In genomic region chr15:23305018-23305417, GRCm38 (mm10) we compare ENCODE assay signal across 22 mouse cellular contexts.
A peak's percentile ranks its signal among the peaks of the same experiment; 100 is the strongest.
DNase-seq lines count a peak whose midpoint lies in the region; ATAC-seq and TF ChIP-seq lines count a peak whose summit lies in the region.
"Had no signal": no experiment of that assay in that cellular context is flagged by ENCODE, and none has a peak within 500 bp of the region (broad histone marks: within the 10 kb centered on the region; RNA-seq: fewer than 3 reads in every experiment).

No protein-coding gene starts in this region.

- no peak overlapping the region for H3K9ac ChIP-seq in kidney, embryonic 15.5 days
- H3K9ac ChIP-seq in kidney, postnatal 0 days (ENCODE audit: low read depth, low read length): no peak overlapping the region
- H3K9ac ChIP-seq: embryonic facial prominence, embryonic 13.5 days; embryonic facial prominence, embryonic 15.5 days; forebrain, embryonic 12.5 days had no signal

- no peaks in the 10 kb centered on the region for H3K4me1 ChIP-seq in kidney, embryonic 15.5 days
- no peaks in the 10 kb centered on the region for H3K4me1 ChIP-seq in kidney, postnatal 0 days (replicated peaks; ENCODE audit: insufficient read depth, low read length)
- H3K4me1 ChIP-seq: embryonic facial prominence, embryonic 13.5 days; embryonic facial prominence, embryonic 15.5 days; forebrain, embryonic 10.5 days; forebrain, embryonic 12.5 days had no signal

- peak; percentile 75 for ATAC-seq in kidney, embryonic 15.5 days (replicated peaks; ENCODE audit: low FRiP score)
- ATAC-seq in kidney, postnatal 0 days (replicated peaks; ENCODE audit: low FRiP score, low read depth): no peak
- ATAC-seq: forebrain, embryonic 14.5 days; forebrain, embryonic 16.5 days had no signal

- no peak overlapping the region for H3K4me3 ChIP-seq in kidney, embryonic 15.5 days (replicated peaks)
- no peak overlapping the region for H3K4me3 ChIP-seq in kidney, postnatal 0 days (replicated peaks; ENCODE audit: low read depth, low read length)
- H3K4me3 ChIP-seq: embryonic facial prominence, embryonic 13.5 days; embryonic facial prominence, embryonic 15.5 days; erythroblast, embryonic 14.5 days; forebrain, embryonic 10.5 days; forebrain, embryonic 12.5 days had no signal

- 29% methylated on average over 1 of the region's 1 CpGs for WGBS in kidney, embryonic 15.5 days
- 20% methylated on average over 1 of the region's 1 CpGs for WGBS in kidney, postnatal 0 days

- TF ChIP-seq CTCF in kidney, postnatal 0 days (IDR thresholded peaks at IDR 0.05; ENCODE audit: low read depth): no peak

- no peak overlapping the region for H3K4me2 ChIP-seq in kidney, embryonic 15.5 days
- no peak overlapping the region for H3K4me2 ChIP-seq in kidney, postnatal 0 days (ENCODE audit: low read length)
- H3K4me2 ChIP-seq: embryonic facial prominence, embryonic 13.5 days; embryonic facial prominence, embryonic 15.5 days; forebrain, embryonic 12.5 days had no signal

- no peak overlapping the region for H3K27ac ChIP-seq in kidney, embryonic 15.5 days
- H3K27ac ChIP-seq in kidney, postnatal 0 days: no peak overlapping the region
- H3K27ac ChIP-seq: embryonic facial prominence, embryonic 13.5 days; embryonic facial prominence, embryonic 15.5 days; forebrain, embryonic 10.5 days; forebrain, embryonic 12.5 days had no signal

- no peaks in the 10 kb centered on the region for H3K27me3 ChIP-seq in kidney, embryonic 15.5 days
- no peaks in the 10 kb centered on the region for H3K27me3 ChIP-seq in kidney, postnatal 0 days (ENCODE audit: insufficient read depth, low read length)
- H3K27me3 ChIP-seq: embryonic facial prominence, embryonic 13.5 days; embryonic facial prominence, embryonic 15.5 days; forebrain, embryonic 12.5 days had no signal

- H3K36me3 ChIP-seq in kidney, embryonic 15.5 days: no peaks in the 10 kb centered on the region
- no peaks in the 10 kb centered on the region for H3K36me3 ChIP-seq in kidney, postnatal 0 days (ENCODE audit: insufficient read depth, low read length)
- H3K36me3 ChIP-seq: embryonic facial prominence, embryonic 13.5 days; embryonic facial prominence, embryonic 15.5 days; forebrain, embryonic 10.5 days; forebrain, embryonic 12.5 days had no signal

- no peak for DNase-seq in kidney, adult 8-10 months
- peak; percentile 71 for DNase-seq in kidney, postnatal 0 days (ENCODE audit: low spot score)
- no peak for DNase-seq in kidney, adult 11 months
- DNase-seq in thymus, adult 18-20 months: no peak
- DNase-seq: adrenal gland, adult 2 months; adrenal gland, postnatal 10 days; adrenal gland, postnatal 25 days; cerebellum, adult 11 months; cerebellum, adult 18-20 months; cerebellum, adult 8-10 months; cerebellum, adult 9-11 months; cerebellum, postnatal 14 days; cerebellum, postnatal 36 days; embryo, embryonic 11 days had no signal

- H3K9me3 ChIP-seq in kidney, embryonic 15.5 days (replicated peaks): no peaks in the 10 kb centered on the region
- no peaks in the 10 kb centered on the region for H3K9me3 ChIP-seq in kidney, postnatal 0 days (replicated peaks; ENCODE audit: low read length)
- H3K9me3 ChIP-seq: embryonic facial prominence, embryonic 13.5 days; embryonic facial prominence, embryonic 15.5 days; forebrain, embryonic 10.5 days; forebrain, embryonic 12.5 days had no signal
